ENCODE assay signal across 31 mouse cellular contexts in the genomic region with DNA sequence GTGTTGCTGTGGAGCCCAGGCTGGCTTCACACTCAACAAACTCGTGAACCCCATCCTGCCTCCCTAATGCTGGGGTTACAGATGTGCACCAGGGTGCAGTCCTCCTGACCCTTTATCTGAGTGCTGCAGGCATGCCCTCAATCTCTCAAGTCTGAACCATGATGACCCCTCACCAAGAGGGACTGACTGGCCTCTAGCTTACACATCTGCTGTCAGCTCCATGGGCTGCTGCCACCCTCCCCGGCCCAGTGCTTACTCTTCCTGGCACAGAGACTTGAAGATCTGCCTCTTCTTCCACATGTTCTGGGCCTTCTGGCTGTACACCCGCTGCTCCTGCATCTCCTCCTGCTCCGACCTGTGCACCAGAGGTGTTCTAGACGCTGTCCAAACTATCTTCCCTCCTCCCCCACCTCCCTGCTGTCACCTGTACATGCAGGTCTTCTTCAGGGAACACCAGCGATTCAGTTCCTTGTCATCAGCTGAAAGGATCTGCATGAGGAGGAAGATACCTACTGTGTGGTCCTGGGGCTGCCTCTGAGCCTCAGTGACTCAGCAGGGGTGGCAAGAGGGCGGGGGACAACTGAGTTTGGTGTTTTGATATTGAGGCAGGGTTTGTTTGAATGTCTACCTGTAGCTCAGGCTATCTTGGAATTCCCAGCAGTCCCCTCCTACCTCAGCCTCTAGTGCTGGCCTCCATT. TPM values are rescaled to one million over a fixed set of nuclear protein-coding genes. Genes with fewer than 3 reads are reported as not detected.
DNase-seq lines count a peak whose midpoint lies in the region; ATAC-seq and TF ChIP-seq lines count a peak whose summit lies in the region.
"Had no signal": no experiment of that assay in that cellular context is flagged by ENCODE, and none has a peak within 500 bp of the region (broad histone marks: within the 10 kb centered on the region; RNA-seq: fewer than 3 reads in every experiment).

No protein-coding gene starts in this region.

- TF ChIP-seq CTCF in heart, postnatal 0 days (IDR thresholded peaks at IDR 0.05; ENCODE audit: low read depth): no peak

- peak; percentile 88 for DNase-seq in heart, adult 11 months
- no peak for DNase-seq in heart, postnatal 25 days (ENCODE audit: low spot score)
- no peak for DNase-seq in heart, postnatal 0 days (ENCODE audit: low spot score)
- no peak for DNase-seq in heart, adult 9 months (ENCODE audit: low spot score in 2 of 2)
- peak; percentile 29 for DNase-seq in liver, embryonic 13.5 days
- no peak for DNase-seq in thymus, postnatal 10 days (ENCODE audit: low spot score in 2 of 2)
- no peak for DNase-seq in B cell, adult 2 months
- DNase-seq: adrenal gland, postnatal 10 days; cerebellum, adult 8-10 months; cerebellum, postnatal 25 days; gastrocnemius, postnatal 10 days; heart, postnatal 14 days; kidney, adult 9 months; kidney, postnatal 10 days; layer of hippocampus, adult 9-11 months; lung, adult 2 months; lung, postnatal 10 days; right cerebral cortex, adult 18-20 months; spleen, adult 18-20 months; thymus, postnatal 25 days had no signal

- WGBS in heart, postnatal 0 days: 79% methylated on average over 7 of the region's 7 CpGs
- 64% methylated on average over 7 of the region's 7 CpGs for WGBS in liver, embryonic 13.5 days (ENCODE audit: insufficient replicate concordance)

- TF ChIP-seq EP300 in heart, postnatal 0 days (IDR thresholded peaks at IDR 0.05; ENCODE audit: low read depth): no peak

- peaks cover 7% of the 10 kb centered on the region; the same call in 1 of the 2 replicates for H3K4me1 ChIP-seq in heart, postnatal 0 days (ENCODE audit: control insufficient read depth, insufficient read depth)
- H3K4me1 ChIP-seq in liver, embryonic 13.5 days (replicated peaks): peaks cover 39% of the 10 kb centered on the region
- H3K4me1 ChIP-seq: embryonic facial prominence, embryonic 13.5 days; intestine, embryonic 15.5 days; limb, embryonic 13.5 days; neural tube, embryonic 12.5 days had no signal

- H3K4me3 ChIP-seq in heart, postnatal 0 days (ENCODE audit: low read depth, low read length): no peak overlapping the region
- no peak overlapping the region for H3K4me3 ChIP-seq in liver, embryonic 13.5 days (replicated peaks)
- H3K4me3 ChIP-seq: embryonic facial prominence, embryonic 13.5 days; erythroblast, embryonic 14.5 days; intestine, embryonic 15.5 days; limb, embryonic 13.5 days; neural tube, embryonic 12.5 days had no signal

- 0 out of 2 replicates have a peak overlapping the region, but pooled peaks have one; percentile 62 for H3K27ac ChIP-seq in heart, postnatal 0 days (ENCODE audit: low read depth)
- peak overlapping the region; percentile 70 for H3K27ac ChIP-seq in liver, embryonic 13.5 days
- H3K27ac ChIP-seq: embryonic facial prominence, embryonic 13.5 days; hindbrain, postnatal 0 days; intestine, embryonic 15.5 days; limb, embryonic 13.5 days; macrophage; neural tube, embryonic 12.5 days had no signal

- no peak overlapping the region for H3K4me2 ChIP-seq in heart, postnatal 0 days (ENCODE audit: low read depth, low read length)
- H3K4me2 ChIP-seq in liver, embryonic 13.5 days: 0 out of 2 replicates have a peak overlapping the region, but pooled peaks have one; percentile 4
- H3K4me2 ChIP-seq: embryonic facial prominence, embryonic 13.5 days; intestine, embryonic 15.5 days; limb, embryonic 13.5 days; midbrain, embryonic 11.5 days; neural tube, embryonic 12.5 days had no signal

- no peak for ATAC-seq in heart, postnatal 0 days (ENCODE audit: insufficient read depth, low read depth)
- ATAC-seq in liver, embryonic 13.5 days (ENCODE audit: low read depth): peak; percentile 69
- ATAC-seq in megakaryocyte-erythroid progenitor cell, adult 5-6 weeks (replicated peaks; ENCODE audit: low FRiP score, low TSS enrichment, poor library complexity, severe bottlenecking): peak; percentile 35; the same call in 1 of the 2 replicates
- ATAC-seq: hindbrain, postnatal 0 days; intestine, embryonic 15.5 days; Patski had no signal

- peaks cover 96% of the 10 kb centered on the region for H3K36me3 ChIP-seq in heart, postnatal 0 days (replicated peaks; ENCODE audit: control insufficient read depth, insufficient read depth, low read length)
- H3K36me3 ChIP-seq in liver, embryonic 13.5 days: peaks cover 100% of the 10 kb centered on the region

- no peaks in the 10 kb centered on the region for H3K9me3 ChIP-seq in heart, postnatal 0 days (replicated peaks; ENCODE audit: control insufficient read depth, low read length)
- H3K9me3 ChIP-seq in liver, embryonic 13.5 days (replicated peaks): no peaks in the 10 kb centered on the region
- H3K9me3 ChIP-seq: embryonic facial prominence, embryonic 13.5 days; G1E; intestine, embryonic 15.5 days; limb, embryonic 13.5 days; neural tube, embryonic 12.5 days had no signal

- H3K9ac ChIP-seq in heart, postnatal 0 days (replicated peaks; ENCODE audit: low read depth, low read length): no peak overlapping the region
- peak overlapping the region; percentile 7; the same call in 1 of the 2 replicates for H3K9ac ChIP-seq in liver, embryonic 13.5 days
- H3K9ac ChIP-seq: embryonic facial prominence, embryonic 13.5 days; intestine, embryonic 15.5 days; limb, embryonic 13.5 days; neural tube, embryonic 12.5 days had no signal

- H3K27me3 ChIP-seq in heart, postnatal 0 days (ENCODE audit: control insufficient read depth, insufficient read depth, low read length): no peaks in the 10 kb centered on the region
- H3K27me3 ChIP-seq in liver, embryonic 13.5 days: no peaks in the 10 kb centered on the region
- H3K27me3 ChIP-seq: embryonic facial prominence, embryonic 13.5 days; intestine, embryonic 15.5 days; limb, embryonic 13.5 days; neural tube, embryonic 12.5 days; Patski had no signal

- intact Hi-C loops in heart, postnatal 25 days (cut with DNase I): no loop called here

RNA-seq across cellular contexts. Expression of a gene that starts 10.1 kb away (rescaled TPM):
- 10 to 100 TPM; 94.7 to 96.1 TPM for total RNA-seq in heart, postnatal 25 days (2021)
- 41.2 and 67.4 TPM in 2 replicates for total RNA-seq in heart, postnatal 0 days (2014; rRNA removed; ENCODE audit: low replicate concordance)
- 53.6 and 56.1 TPM in 2 replicates for polyA plus RNA-seq in heart, postnatal 0 days (2015; fragmentation: Nextera tagmentation; extraction: Ambion mirVana)
- 85.5 and 86.2 TPM in 2 replicates for polyA plus RNA-seq in liver, embryonic 13.5 days (2015; fragmentation: Nextera tagmentation; extraction: Ambion mirVana)
- 8.9 and 13.9 TPM in 2 replicates for total RNA-seq in megakaryocyte-erythroid progenitor cell, adult 5-6 weeks (2014; fragmentation: Nextera tagmentation)
- 11.9 and 25.7 TPM in 2 replicates for total RNA-seq in megakaryocyte-erythroid progenitor cell, adult 5-6 weeks (2017)

RNA-seq across cellular contexts. Expression of a gene that starts 12.6 kb away (rescaled TPM):
- total RNA-seq in heart, postnatal 25 days (2021): 10 to 100 TPM; 15.9 to 17.4 TPM
- total RNA-seq in heart, postnatal 0 days (2014; rRNA removed; ENCODE audit: low replicate concordance): 7.0 and 16.3 TPM in 2 replicates
- 5.9 and 9.1 TPM in 2 replicates for polyA plus RNA-seq in heart, postnatal 0 days (2015; fragmentation: Nextera tagmentation; extraction: Ambion mirVana)
- 9.9 and 10.3 TPM in 2 replicates for polyA plus RNA-seq in liver, embryonic 13.5 days (2015; fragmentation: Nextera tagmentation; extraction: Ambion mirVana)
- total RNA-seq in megakaryocyte-erythroid progenitor cell, adult 5-6 weeks (2014; fragmentation: Nextera tagmentation): 50.7 and 81.7 TPM in 2 replicates
- 55.3 and 86.3 TPM in 2 replicates for total RNA-seq in megakaryocyte-erythroid progenitor cell, adult 5-6 weeks (2017)

RNA-seq across cellular contexts. Expression of a gene that starts 16.0 kb away (rescaled TPM):
- total RNA-seq in heart, postnatal 25 days (2021): 10 to 100 TPM; 15.1 to 16.8 TPM
- 67.4 and 103 TPM in 2 replicates for total RNA-seq in heart, postnatal 0 days (2014; rRNA removed; ENCODE audit: low replicate concordance)
- 65.8 and 67.5 TPM in 2 replicates for polyA plus RNA-seq in heart, postnatal 0 days (2015; fragmentation: Nextera tagmentation; extraction: Ambion mirVana)
- 104 and 105 TPM in 2 replicates for polyA plus RNA-seq in liver, embryonic 13.5 days (2015; fragmentation: Nextera tagmentation; extraction: Ambion mirVana)
- 5.7 and 7.4 TPM in 2 replicates for total RNA-seq in megakaryocyte-erythroid progenitor cell, adult 5-6 weeks (2014; fragmentation: Nextera tagmentation)
- total RNA-seq in megakaryocyte-erythroid progenitor cell, adult 5-6 weeks (2017): 8.5 and 11.3 TPM in 2 replicates

RNA-seq across cellular contexts. Expression of a gene that starts 26.9 kb away (rescaled TPM):
- under 1 TPM; 0.70 to 0.78 TPM for total RNA-seq in heart, postnatal 25 days (2021)
- not detected in 2 replicates for total RNA-seq in heart, postnatal 0 days (2014; rRNA removed; ENCODE audit: low replicate concordance)
- polyA plus RNA-seq in heart, postnatal 0 days (2015; fragmentation: Nextera tagmentation; extraction: Ambion mirVana): 0.10 and 0.15 TPM in 2 replicates
- polyA plus RNA-seq in liver, embryonic 13.5 days (2015; fragmentation: Nextera tagmentation; extraction: Ambion mirVana): 0.03 and 0.10 TPM in 2 replicates
- 0.59 TPM in 1 of 2 replicates, not detected in the other for total RNA-seq in megakaryocyte-erythroid progenitor cell, adult 5-6 weeks (2014; fragmentation: Nextera tagmentation)
- 1.1 TPM in 1 of 2 replicates, not detected in the other for total RNA-seq in megakaryocyte-erythroid progenitor cell, adult 5-6 weeks (2017)
- polyA plus RNA-seq: erythroblast, embryonic 14.5 days; G1E; intestine, embryonic 15.5 days; macrophage; Patski had no signal

RNA-seq across cellular contexts. Expression of a gene that starts 36.0 kb away (rescaled TPM):
- total RNA-seq in heart, postnatal 25 days (2021): 10 to 100 TPM; 35.9 to 42.2 TPM
- 67.9 and 79.0 TPM in 2 replicates for total RNA-seq in heart, postnatal 0 days (2014; rRNA removed; ENCODE audit: low replicate concordance)
- polyA plus RNA-seq in heart, postnatal 0 days (2015; fragmentation: Nextera tagmentation; extraction: Ambion mirVana): 42.7 and 45.7 TPM in 2 replicates
- 31.9 TPM in 2 replicates for polyA plus RNA-seq in liver, embryonic 13.5 days (2015; fragmentation: Nextera tagmentation; extraction: Ambion mirVana)
- 25.3 and 27.2 TPM in 2 replicates for total RNA-seq in megakaryocyte-erythroid progenitor cell, adult 5-6 weeks (2014; fragmentation: Nextera tagmentation)
- total RNA-seq in megakaryocyte-erythroid progenitor cell, adult 5-6 weeks (2017): 32.7 and 39.8 TPM in 2 replicates

Comparison
In these comparisons a context has a peak if more than half of its experiments do, and no peak if none do; other contexts are left out.
1. DNase-seq: peak in heart, adult 11 months (single experiment) and liver, embryonic 13.5 days (single experiment); none in heart, postnatal 25 days (single experiment), heart, postnatal 0 days (single experiment), heart, adult 9 months (0 of 2), thymus, postnatal 10 days (0 of 2) and B cell, adult 2 months (0 of 2).